Mouse (Mus musculus) heart, postnatal 10 days (tissue): Measurements from ENCODE around the gene Mtcl1. TPM values are rescaled to one million over a fixed set of nuclear protein-coding genes. Genes with fewer than 3 reads are reported as not detected.
A peak's percentile ranks its signal among the peaks of the same experiment; 100 is the strongest.
"Not testable (repeated sequence)": the region's sequence is repeated elsewhere in the genome, so short reads cannot be mapped to it uniquely, and the experiment has no call there.

Source experiments
- DNase-seq, 2 experiments: peaks; one replicate each; pipeline ENCODE4 v3.0.0; 2021
- intact Hi-C: fragments of 180-260 bp; cut with DNase I; formaldehyde crosslinking; loops from one replicate; pipeline ENCODE4 v1.15.1; 2025
- total RNA-seq, 2 experiments: library from RNA; stranded (reverse); gene quantifications; 2 replicates each; pipeline ENCODE4 v1.2.3; 2021

The Mtcl1 gene
- total RNA-seq, 2 experiments from 2014 or later, result 4.1 to 4.7 TPM

GRCm38 (mm10) chr17:66448421-66449405 is 837 bp downstream of the Mtcl1 start:
- intact Hi-C loops, result loop anchor here (5.0 kb wide), 1 partner anchor 96 kb away; no protein-coding TSS in a partner anchor
- peak; percentile 54 to 61 for DNase-seq

DNA sequence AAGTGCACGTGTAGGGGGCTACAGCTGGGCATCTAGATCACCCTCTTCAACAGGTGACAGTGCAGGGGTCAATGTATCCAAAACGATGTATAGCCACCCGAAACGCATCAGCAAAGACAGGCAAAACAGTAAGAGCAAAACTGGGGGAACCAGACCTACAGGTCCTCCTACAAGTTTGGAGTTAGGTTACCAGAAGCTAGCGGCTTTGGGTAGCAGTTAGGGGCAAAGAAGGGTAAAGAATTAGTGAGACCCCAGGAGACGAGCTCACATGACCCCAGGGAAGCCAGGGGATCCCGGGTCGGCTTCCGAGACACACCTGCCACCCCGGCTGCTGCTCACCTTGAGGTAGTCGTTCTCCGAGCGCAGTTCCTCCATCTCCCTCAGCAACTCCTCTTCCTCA is 1.6 kb downstream of the Mtcl1 start:
- no peak for DNase-seq
- intact Hi-C loops, result loop anchor here (5.0 kb wide), 1 partner anchor 96 kb away; no protein-coding TSS in a partner anchor

DNA sequence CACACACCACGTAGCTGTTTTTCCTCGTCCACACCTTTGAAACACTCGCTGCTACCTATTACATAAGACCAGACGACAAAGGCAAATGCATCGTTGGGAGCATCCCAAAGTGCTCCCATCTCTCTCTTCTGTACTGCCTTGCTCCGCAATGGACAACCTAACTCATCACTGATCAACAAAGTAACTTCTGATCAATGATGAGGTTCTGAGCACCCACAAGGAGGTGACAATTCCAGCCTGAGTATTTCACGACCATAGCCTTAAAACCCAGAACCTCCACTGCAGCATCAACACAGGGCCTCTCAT is 2.6 kb downstream of the Mtcl1 start:
- DNase-seq, result no peak
- intact Hi-C loops, result loop anchor here (5.0 kb wide), 1 partner anchor 95 kb away; no protein-coding TSS in a partner anchor

DNA sequence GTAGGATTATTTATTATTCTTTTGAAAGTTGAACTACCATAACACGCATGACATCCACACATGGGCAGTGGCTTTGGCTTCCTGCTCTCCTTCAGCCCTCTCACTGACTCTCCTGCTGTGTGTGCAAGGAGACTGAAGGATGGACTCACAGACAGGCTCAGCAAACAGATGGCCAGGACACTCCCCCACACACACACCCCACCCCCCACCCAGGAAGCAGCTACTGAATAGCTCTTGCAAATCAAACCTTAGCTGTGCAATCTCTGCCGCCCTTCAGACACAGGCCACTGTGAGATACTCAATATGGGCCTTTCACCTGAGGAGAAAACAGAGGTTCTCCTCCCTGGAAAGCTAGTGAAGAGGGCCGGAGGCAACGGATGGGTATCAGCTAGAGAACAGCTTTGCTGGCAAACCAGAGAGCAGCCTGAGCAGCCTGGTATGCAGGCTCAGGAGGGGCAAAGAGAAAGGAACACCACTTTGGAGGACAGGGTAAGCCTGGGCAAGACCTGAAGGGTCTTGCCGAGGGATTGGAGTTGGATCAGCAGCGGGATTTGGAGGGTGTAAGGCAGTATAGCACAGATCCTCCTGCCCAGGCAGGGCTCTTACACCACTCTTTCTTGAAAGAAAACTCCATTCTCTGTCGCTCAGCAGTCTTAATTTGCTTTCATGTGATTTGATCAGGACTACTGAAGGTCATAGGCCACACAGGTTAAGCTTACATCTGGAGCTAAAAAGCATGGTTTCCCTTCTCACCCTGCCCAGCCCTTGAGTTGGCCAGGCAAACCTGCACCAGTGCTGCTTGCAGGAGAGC is 3.1 kb downstream of the Mtcl1 start:
- no peak for DNase-seq
- intact Hi-C loops, result loop anchor here (5.0 kb wide), 1 partner anchor 94 kb away; no protein-coding TSS in a partner anchor

GRCm38 (mm10) chr17:66444059-66444700 is 5.4 kb downstream of the Mtcl1 start:
- intact Hi-C loops, result no loop called here
- no peak for DNase-seq

DNA sequence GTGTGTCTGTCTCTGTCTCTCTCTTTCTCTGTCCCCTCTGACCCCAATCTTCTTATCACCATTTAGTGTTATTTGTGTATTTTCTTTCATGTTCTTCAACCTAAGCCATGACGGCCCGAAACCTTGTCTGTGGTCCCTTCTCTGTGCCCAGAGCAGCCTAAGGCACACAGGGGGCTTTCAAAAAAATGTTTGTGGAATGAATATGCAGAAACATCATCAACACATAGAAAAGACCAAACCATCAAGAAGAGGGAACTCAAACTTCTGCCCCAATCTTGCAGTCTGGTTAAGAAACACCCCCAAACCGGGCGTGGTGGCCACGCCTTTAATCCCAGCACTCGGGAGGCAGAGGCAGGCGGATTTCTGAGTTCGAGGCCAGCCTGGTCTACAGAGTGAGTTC is 9.7 kb downstream of the Mtcl1 start:
- DNase-seq, result no peak
- intact Hi-C loops, result no loop called here

GRCm38 (mm10) chr17:66439051-66439753 is 10.3 kb downstream of the Mtcl1 start:
- no peak for DNase-seq
- intact Hi-C loops, result no loop called here

DNA sequence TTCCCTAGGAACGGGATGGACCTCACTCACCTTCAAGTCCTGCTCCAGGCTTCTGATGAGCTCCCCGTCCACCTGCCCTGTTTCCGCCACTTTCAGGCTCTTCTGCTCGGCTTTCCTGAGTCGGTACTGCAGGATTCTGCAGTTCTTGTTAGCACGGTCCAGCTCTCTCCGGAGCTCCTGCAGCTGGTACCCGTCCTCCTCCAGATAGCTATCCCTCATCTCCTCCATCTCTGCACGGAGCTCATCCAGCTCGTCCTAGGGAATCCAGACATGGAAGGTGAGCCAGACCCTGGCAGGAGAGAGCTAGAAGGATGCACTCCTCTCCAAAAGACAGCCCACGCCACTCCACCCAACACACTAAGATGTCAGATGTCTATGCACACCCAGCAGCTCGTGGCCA is 11.4 kb downstream of the Mtcl1 start:
- DNase-seq, result no peak
- intact Hi-C loops, result no loop called here

DNA sequence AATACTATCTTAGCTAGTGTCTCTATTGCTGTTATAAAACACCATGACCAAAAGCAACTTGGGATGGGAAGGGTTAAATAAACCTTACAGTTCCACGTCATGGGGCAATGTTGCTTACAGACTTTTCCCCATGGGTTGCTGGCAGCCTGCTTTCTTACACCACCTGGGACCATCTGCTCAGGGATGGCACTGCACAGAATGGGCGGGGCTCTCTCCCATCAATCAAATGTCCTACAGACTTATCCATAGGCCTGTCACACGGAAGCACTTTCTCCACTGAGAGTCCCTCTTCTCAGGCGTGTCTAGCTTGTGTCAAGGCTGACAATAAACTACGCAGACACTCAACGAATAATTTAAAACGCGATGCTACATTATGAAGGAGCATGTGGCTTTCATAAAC is 12.7 kb downstream of the Mtcl1 start:
- intact Hi-C loops, result no loop called here
- no peak for DNase-seq

GRCm38 (mm10) chr17:66435982-66436381 is 13.6 kb downstream of the Mtcl1 start:
- intact Hi-C loops, result no loop called here

DNA sequence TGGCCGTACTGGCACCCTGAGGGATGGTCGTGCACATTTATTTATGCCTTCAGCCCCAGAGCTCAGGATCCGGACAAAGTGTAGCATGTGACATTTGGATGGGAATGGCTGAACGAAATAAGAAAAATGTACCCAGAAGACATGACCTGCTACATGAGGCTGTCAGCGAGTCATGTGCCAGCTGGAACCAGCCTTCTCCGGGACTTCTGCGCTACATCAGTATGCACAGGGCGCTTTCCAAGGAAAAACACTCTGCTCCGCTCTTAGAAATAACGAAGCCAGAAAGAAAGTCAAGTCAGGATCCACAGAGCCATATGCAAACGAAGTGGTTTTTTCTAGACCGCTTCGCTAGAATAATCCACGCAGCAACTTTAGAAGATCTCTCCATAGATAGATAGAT is 14.5 kb downstream of the Mtcl1 start:
- intact Hi-C loops, result no loop called here
- no peak for DNase-seq

More at GRCm38 (mm10) chr17:66435982-66436381, 13.6 kb downstream of the Mtcl1 start:
- no peak for DNase-seq

DNA sequence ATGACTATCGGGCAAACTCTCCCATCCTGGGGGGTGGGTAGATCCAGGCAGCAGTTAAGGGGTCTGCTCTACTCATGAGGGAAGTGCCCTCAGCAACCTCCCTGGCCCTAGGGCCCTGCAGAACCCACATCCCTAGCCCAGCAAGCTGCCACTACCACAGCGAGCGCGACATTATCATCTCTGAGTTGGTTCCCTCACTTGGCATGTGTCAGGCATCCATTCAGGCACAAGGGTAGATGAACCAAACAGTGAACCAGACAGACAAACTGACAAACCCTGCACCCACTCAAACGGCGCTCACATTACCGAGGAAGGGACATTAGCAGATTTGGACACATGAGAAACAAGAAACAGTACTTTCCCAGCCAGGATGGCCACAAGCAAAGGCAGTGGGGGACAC is 15.0 kb downstream of the Mtcl1 start:
- DNase-seq, result no peak
- intact Hi-C loops, result no loop called here

DNA sequence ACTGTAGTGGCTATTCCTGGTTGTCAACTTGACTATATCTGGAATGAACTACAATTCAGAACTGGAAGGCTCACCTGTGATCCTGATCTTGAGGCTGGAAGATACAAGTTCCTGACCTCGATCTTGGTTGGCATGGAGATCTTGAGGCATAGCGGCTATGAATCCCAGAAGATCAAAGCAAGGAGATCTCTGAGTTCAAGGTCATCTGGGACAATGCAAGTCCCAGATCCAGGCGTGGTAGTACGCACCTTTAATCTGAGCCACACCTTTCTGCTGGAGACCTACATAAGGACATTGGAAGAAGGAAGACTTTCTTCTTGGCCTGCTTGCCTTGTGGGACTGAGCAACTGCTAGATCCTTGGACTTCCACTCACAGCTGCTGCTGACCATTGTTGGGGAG is 24.9 kb downstream of the Mtcl1 start:
- intact Hi-C loops, DNase-seq: not testable (repeated sequence)

- intact Hi-C loops, result no loop called here
Measured at GRCm38 (mm10) chr17:66419421-66419820, 30.1 kb downstream of the Mtcl1 start.

DNA sequence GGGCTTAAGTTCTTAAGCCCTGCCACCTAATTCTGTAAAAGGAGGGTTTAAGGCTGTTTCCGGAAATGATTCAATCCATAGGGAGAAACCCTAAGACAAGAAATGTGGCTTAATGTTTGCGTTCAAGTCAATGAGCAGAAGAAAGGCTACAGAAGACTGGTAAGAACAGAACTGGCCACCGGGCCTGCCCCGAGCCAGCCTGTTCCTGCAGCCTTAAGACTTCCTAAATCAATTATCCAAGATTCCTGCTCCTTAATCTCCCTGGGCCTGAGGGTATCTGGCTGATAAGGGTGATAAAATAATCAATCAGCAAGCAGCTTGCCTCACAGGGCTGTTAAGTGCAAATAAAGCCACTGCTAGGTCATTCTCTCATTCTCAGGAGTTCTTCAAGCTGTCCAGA is 31.8 kb downstream of the Mtcl1 start:
- intact Hi-C loops, result no loop called here
- no peak for DNase-seq

More at GRCm38 (mm10) chr17:66419421-66419820, 30.1 kb downstream of the Mtcl1 start:
- no peak for DNase-seq

- no peak for DNase-seq
- intact Hi-C loops, result no loop called here
Measured at GRCm38 (mm10) chr17:66417329-66417728, 32.2 kb downstream of the Mtcl1 start.

GRCm38 (mm10) chr17:66416841-66417313 is 32.7 kb downstream of the Mtcl1 start:
- intact Hi-C loops, result no loop called here
- DNase-seq, result no peak

GRCm38 (mm10) chr17:66416436-66416835 is 33.1 kb downstream of the Mtcl1 start:
- DNase-seq, result no peak
- intact Hi-C loops, result no loop called here

GRCm38 (mm10) chr17:66414331-66414730 is 35.2 kb downstream of the Mtcl1 start:
- intact Hi-C loops, result no loop called here
- no peak for DNase-seq
